Comparison of ENCODE assay signal across 8 mouse cellular contexts in genomic region chr6:48553819-48554218, GRCm38 (mm10). TPM values are rescaled to one million over a fixed set of nuclear protein-coding genes. Genes with fewer than 3 reads are reported as not detected.
A peak's percentile ranks its signal among the peaks of the same experiment; 100 is the strongest.
DNase-seq lines count a peak whose midpoint lies in the region; ATAC-seq lines count a peak whose summit lies in the region.

No protein-coding gene starts in this region.

- peaks cover 5% of the 10 kb centered on the region; the same call in 1 of the 2 replicates for H3K4me1 ChIP-seq in lung, embryonic 16.5 days (replicated peaks; ENCODE audit: control insufficient read depth, insufficient read depth, low read length)
- H3K4me1 ChIP-seq in limb, embryonic 11.5 days (ENCODE audit: control insufficient read depth, insufficient read depth, low read length): peaks cover 3% of the 10 kb centered on the region; the same call in 1 of the 2 replicates
- no peaks in the 10 kb centered on the region for H3K4me1 ChIP-seq in stomach, embryonic 14.5 days (ENCODE audit: control insufficient read depth, insufficient read depth, low read length)

- 76% methylated on average over 4 of the region's 4 CpGs for WGBS in lung, embryonic 16.5 days
- WGBS in limb, embryonic 11.5 days: 82% methylated on average over 4 of the region's 4 CpGs
- WGBS in stomach, embryonic 14.5 days: 84% methylated on average over 4 of the region's 4 CpGs

- H3K4me2 ChIP-seq in lung, embryonic 16.5 days (ENCODE audit: low read depth, low read length): peak overlapping the region; percentile 70
- peak overlapping the region; percentile 68 for H3K4me2 ChIP-seq in limb, embryonic 11.5 days (ENCODE audit: low read depth, severe bottlenecking)
- H3K4me2 ChIP-seq in stomach, embryonic 14.5 days (replicated peaks; ENCODE audit: low read depth, low read length): peak overlapping the region; percentile 82

- H3K9me3 ChIP-seq in lung, embryonic 16.5 days (ENCODE audit: control insufficient read depth, low read length): no peaks in the 10 kb centered on the region
- no peaks in the 10 kb centered on the region for H3K9me3 ChIP-seq in limb, embryonic 11.5 days (ENCODE audit: control insufficient read depth, low read length)
- no peaks in the 10 kb centered on the region for H3K9me3 ChIP-seq in stomach, embryonic 14.5 days (ENCODE audit: control insufficient read depth, low read depth, low read length)

- ATAC-seq in cerebellum, adult (ENCODE audit: insufficient number of reproducible peaks, low FRiP score, low TSS enrichment): 0 out of 2 replicates have a peak, but pooled peaks have one; percentile 0
- ATAC-seq in lung, embryonic 16.5 days (ENCODE audit: low read depth): no peak
- no peak for ATAC-seq in limb, embryonic 11.5 days (ENCODE audit: insufficient number of reproducible peaks, low FRiP score, low TSS enrichment, low read depth)
- no peak for ATAC-seq in stomach, embryonic 14.5 days (ENCODE audit: insufficient number of reproducible peaks, insufficient read depth, low FRiP score, low read depth)

- no peaks in the 10 kb centered on the region for H3K27me3 ChIP-seq in lung, embryonic 16.5 days (ENCODE audit: control insufficient read depth, insufficient read depth, low read depth, low read length)
- H3K27me3 ChIP-seq in limb, embryonic 11.5 days (ENCODE audit: control insufficient read depth, insufficient read depth, low read length): no peaks in the 10 kb centered on the region
- H3K27me3 ChIP-seq in stomach, embryonic 14.5 days (ENCODE audit: control insufficient read depth, insufficient read depth, low read length): no peaks in the 10 kb centered on the region

- H3K36me3 ChIP-seq in lung, embryonic 16.5 days (ENCODE audit: control insufficient read depth, insufficient read depth, low read length): no peaks in the 10 kb centered on the region
- no peaks in the 10 kb centered on the region for H3K36me3 ChIP-seq in limb, embryonic 11.5 days (ENCODE audit: control insufficient read depth, insufficient read depth, low read length)
- H3K36me3 ChIP-seq in stomach, embryonic 14.5 days (ENCODE audit: control insufficient read depth, insufficient read depth, low read length): no peaks in the 10 kb centered on the region

- H3K9ac ChIP-seq in lung, embryonic 16.5 days (ENCODE audit: low read length): peak overlapping the region; percentile 66
- H3K9ac ChIP-seq in limb, embryonic 11.5 days (ENCODE audit: low read length): peak overlapping the region; percentile 76
- no peak overlapping the region for H3K9ac ChIP-seq in stomach, embryonic 14.5 days (replicated peaks; ENCODE audit: low read depth, low read length)

- H3K27ac ChIP-seq in lung, embryonic 16.5 days (ENCODE audit: low read length): peak overlapping the region; percentile 99
- H3K27ac ChIP-seq in limb, embryonic 11.5 days (replicated peaks; ENCODE audit: low read depth, low read length): peak overlapping the region; percentile 93; the same call in 1 of the 2 replicates
- no peak overlapping the region; the same call in 1 of the 2 replicates for H3K27ac ChIP-seq in stomach, embryonic 14.5 days (ENCODE audit: low read length)

- peak overlapping the region; percentile 58; the same call in 1 of the 2 replicates for H3K4me3 ChIP-seq in lung, embryonic 16.5 days (ENCODE audit: low read length)
- H3K4me3 ChIP-seq in limb, embryonic 11.5 days (ENCODE audit: low read depth, low read length): peak overlapping the region; percentile 32; the same call in 1 of the 2 replicates
- peak overlapping the region; percentile 41; the same call in 1 of the 2 replicates for H3K4me3 ChIP-seq in stomach, embryonic 14.5 days (ENCODE audit: low read depth, low read length)

- no peak for DNase-seq in cerebellum, adult 11 months
- DNase-seq in lung, postnatal 14 days: no peak
- DNase-seq in limb, embryonic 11.5 days (ENCODE audit: low spot score): no peak
- no peak for DNase-seq in right cerebral cortex, postnatal 14 days
- no peak for DNase-seq in thymus, postnatal 10 days (ENCODE audit: low spot score in 2 of 2)

RNA-seq across cellular contexts. Expression of gene Lrrc61, which starts 0.8 kb away (rescaled TPM):
- 5.8 and 8.8 TPM in 2 replicates for polyA plus RNA-seq in lung, embryonic 16.5 days (2015; fragmentation: Nextera tagmentation; extraction: Ambion mirVana)
- 12.4 and 14.6 TPM in 2 replicates for polyA plus RNA-seq in limb, embryonic 11.5 days (2014; fragmentation: Nextera tagmentation; extraction: Ambion mirVana)
- polyA plus RNA-seq in stomach, embryonic 14.5 days (2014; fragmentation: Nextera tagmentation; extraction: Ambion mirVana): 4.6 and 7.7 TPM in 2 replicates

RNA-seq across cellular contexts. Expression of gene Atp6v0e2, which starts 16.4 kb away (rescaled TPM):
- polyA plus RNA-seq in lung, embryonic 16.5 days (2015; fragmentation: Nextera tagmentation; extraction: Ambion mirVana): 9.7 and 11.8 TPM in 2 replicates
- 4.0 and 4.1 TPM in 2 replicates for polyA plus RNA-seq in limb, embryonic 11.5 days (2014; fragmentation: Nextera tagmentation; extraction: Ambion mirVana)
- 25.7 and 27.5 TPM in 2 replicates for polyA plus RNA-seq in stomach, embryonic 14.5 days (2014; fragmentation: Nextera tagmentation; extraction: Ambion mirVana)

RNA-seq across cellular contexts. Expression of gene Rarres2, which starts 18.8 kb away (rescaled TPM):
- polyA plus RNA-seq in lung, embryonic 16.5 days (2015; fragmentation: Nextera tagmentation; extraction: Ambion mirVana): 101 and 114 TPM in 2 replicates
- polyA plus RNA-seq in limb, embryonic 11.5 days (2014; fragmentation: Nextera tagmentation; extraction: Ambion mirVana): 4.3 and 5.6 TPM in 2 replicates
- polyA plus RNA-seq in stomach, embryonic 14.5 days (2014; fragmentation: Nextera tagmentation; extraction: Ambion mirVana): 88.6 and 91.1 TPM in 2 replicates

RNA-seq across cellular contexts. Expression of gene Gm45021, which starts 35.6 kb away (rescaled TPM):
- not detected in 2 replicates for polyA plus RNA-seq in lung, embryonic 16.5 days (2015; fragmentation: Nextera tagmentation; extraction: Ambion mirVana)
- polyA plus RNA-seq in limb, embryonic 11.5 days (2014; fragmentation: Nextera tagmentation; extraction: Ambion mirVana): not detected in 2 replicates
- polyA plus RNA-seq in stomach, embryonic 14.5 days (2014; fragmentation: Nextera tagmentation; extraction: Ambion mirVana): not detected in 2 replicates

RNA-seq across cellular contexts. Expression of gene Repin1, which starts 39.9 kb away (rescaled TPM):
- polyA plus RNA-seq in lung, embryonic 16.5 days (2015; fragmentation: Nextera tagmentation; extraction: Ambion mirVana): 30.5 and 32.3 TPM in 2 replicates
- 42.8 and 46.1 TPM in 2 replicates for polyA plus RNA-seq in limb, embryonic 11.5 days (2014; fragmentation: Nextera tagmentation; extraction: Ambion mirVana)
- polyA plus RNA-seq in stomach, embryonic 14.5 days (2014; fragmentation: Nextera tagmentation; extraction: Ambion mirVana): 27.1 and 27.5 TPM in 2 replicates

Comparison
In these comparisons a context has a peak if more than half of its experiments do, and no peak if none do; other contexts are left out.
1. RNA of gene Rarres2, which starts 18.8 kb away (polyA plus RNA-seq): 101 to 114 TPM in lung, embryonic 16.5 days and 88.6 to 91.1 TPM in stomach, embryonic 14.5 days; 4.3 to 5.6 TPM in limb, embryonic 11.5 days; every median in the first group is over 10 times any median in the second.
2. Peak in every context shown above with its lines, with median percentiles within 50 percentile points of each other: H3K4me2 ChIP-seq and H3K4me3 ChIP-seq.